Mouse (Mus musculus) c-Kit-positive CD71-positive TER-119-negative erythroid progenitor cells, embryonic 14.5 days (primary cell): Measurements from ENCODE around the gene Txnip.

Source experiments
- DNase-seq: peaks from one replicate; pipeline ENCODE4 v3.0.0-alpha.2; 2013; ENCODE audit warnings: low read depth

Txnip gene

GRCm38 (mm10) chr3:96569506-96569905, 11.7 kb downstream of the Txnip start:
- DNase-seq: no peak

- no peak for DNase-seq
Observed at GRCm38 (mm10) chr3:96569966-96570605, 12.3 kb downstream of the Txnip start.

- DNase-seq: no peak
Observed at GRCm38 (mm10) chr3:96570643-96571042, 12.9 kb downstream of the Txnip start.

DNA sequence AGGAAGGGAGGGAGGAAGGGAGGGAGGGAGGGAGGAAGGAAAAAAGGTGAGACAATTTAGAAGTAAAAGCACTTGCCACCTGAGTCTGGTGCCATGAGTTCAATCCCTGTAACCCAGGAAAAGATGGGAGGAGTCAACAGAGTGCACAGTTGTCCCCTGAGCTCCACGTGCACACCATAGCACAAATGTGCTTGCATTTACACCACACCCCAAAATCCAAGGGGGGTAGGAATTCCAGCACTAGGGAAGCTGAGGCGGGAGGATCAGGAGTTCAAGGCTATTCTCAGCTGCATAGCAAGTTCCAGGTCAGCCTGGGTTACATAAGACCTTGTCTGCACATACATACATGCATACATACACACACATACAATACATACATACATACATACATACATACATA, 13.6 kb downstream of the Txnip start:
- no peak for DNase-seq

- DNase-seq: no peak
Observed at GRCm38 (mm10) chr3:96571896-96572698, 14.3 kb downstream of the Txnip start.

DNA sequence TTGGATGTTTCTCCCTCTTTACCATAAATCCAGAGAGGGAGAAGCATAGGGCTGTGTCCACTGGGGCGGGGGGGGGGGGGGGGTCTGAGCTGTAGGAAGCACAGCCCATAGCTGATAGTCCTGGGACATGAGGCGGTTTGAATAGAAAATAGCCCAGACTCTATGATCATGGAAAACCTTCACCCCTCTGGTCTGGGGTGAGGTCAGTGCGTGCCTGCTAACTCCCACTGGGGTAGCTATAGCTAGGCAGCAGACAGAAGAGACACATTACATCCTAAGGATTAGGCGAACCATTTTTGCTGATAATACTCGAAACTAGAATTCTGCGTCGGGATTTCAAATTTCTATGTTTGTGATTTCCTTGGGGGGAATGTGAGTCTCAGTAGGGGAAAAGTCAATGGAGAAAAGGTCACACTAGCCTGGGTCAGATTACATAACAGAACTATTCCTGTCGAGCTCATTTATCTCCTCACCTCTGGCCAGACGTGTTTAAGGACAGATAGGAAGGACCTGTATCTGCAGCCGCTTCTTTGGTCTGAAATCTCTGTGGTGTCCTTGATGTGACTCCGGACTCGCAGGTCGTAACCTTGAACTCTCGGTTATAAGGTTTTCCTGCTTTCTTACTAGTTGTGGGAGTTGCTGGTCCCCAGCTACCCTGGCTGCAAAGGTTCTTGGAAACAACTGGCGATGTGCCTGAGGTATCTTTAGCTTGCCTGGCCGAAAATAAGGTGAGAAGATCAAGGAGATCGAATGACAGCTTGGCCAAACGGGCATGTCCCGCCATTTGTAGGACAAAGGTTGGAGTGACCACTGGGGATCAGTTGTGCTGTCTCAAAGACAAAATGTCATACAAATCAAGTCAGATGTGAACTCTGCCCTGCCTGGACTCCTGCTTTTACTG, 16.1 kb downstream of the Txnip start:
- DNase-seq: no peak

DNA sequence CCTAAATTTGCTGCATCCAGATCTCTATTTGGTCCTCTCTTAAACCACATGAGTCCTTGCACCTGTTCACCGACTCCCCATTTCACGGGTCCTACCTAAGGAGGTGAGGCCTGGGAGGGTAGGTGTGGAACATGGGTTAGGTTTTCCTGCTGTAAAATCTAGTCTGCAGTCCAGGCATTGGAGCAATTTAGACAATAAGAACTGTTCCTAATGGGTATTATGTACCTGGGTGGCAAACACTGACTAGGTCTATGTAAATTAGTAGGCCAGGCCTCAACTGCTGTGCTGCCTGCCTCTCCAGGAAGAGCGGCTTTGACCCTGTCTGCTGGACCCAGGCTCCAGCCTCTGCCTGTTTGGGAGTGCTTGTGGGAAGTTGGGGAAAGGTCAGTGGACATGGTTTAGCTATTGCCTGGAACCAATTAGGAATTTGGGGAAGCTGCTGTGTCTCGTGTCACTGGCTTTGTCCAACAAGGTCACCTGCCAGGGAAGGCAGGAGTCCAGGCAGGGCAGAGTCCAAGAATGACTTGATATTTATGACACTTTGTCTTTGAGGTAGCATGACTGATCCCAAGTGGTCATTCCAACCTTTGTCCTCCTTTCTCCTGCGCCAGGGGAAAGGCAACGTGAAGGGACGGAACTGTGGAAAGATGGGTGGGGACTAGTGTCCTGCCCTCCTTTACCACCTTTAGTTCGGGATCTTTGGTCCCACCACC, 17.7 kb downstream of the Txnip start:
- DNase-seq: no peak

GRCm38 (mm10) chr3:96576005-96576658, 18.4 kb downstream of the Txnip start:
- no peak for DNase-seq

DNA sequence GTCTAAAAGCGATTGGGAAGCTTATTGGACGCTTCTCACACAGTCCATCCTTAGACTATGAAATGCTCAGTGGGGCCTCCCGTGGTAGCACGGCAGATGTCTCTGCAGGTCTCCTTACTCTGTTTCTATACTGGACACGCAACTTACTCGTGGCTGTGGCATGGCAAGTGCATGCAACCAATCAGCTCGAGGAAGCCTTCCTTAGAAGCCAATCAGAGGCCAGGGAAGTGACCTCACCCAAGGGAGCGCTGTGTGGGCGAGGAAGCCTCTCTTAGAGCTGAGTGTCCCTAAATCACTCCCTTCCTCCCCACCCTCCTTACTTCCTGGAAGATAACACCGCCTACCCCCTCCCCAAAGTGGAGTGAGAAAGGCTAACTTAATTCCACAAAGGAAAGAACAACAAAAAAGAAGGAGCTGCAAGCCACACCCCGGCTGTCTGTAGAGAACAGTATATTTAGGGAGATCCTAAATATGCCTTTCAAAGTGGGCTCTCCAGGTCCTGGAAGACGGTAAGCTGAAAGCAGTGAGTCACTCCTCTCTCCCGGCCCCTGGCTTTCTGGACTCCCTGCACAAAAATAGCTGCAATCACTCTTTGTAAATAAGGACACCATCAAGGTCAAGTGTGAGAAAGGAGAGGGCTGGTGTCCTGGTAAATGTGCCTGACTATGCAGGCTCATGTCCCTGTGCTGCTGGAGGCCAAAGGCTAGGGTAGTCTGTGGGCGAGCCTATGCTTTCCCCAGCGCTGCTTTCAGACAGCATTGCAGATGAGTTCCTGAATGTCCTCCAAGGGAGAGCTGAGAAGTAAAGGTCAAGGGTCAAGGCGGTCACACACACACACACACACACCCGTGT, 19.2 kb downstream of the Txnip start, which contains the start of gene Gm16253:
Gene Gm16253, plus strand, starts transcription at position 295 of the 852 bp plus-strand sequence.
- DNase-seq: peak; percentile 91

DNA sequence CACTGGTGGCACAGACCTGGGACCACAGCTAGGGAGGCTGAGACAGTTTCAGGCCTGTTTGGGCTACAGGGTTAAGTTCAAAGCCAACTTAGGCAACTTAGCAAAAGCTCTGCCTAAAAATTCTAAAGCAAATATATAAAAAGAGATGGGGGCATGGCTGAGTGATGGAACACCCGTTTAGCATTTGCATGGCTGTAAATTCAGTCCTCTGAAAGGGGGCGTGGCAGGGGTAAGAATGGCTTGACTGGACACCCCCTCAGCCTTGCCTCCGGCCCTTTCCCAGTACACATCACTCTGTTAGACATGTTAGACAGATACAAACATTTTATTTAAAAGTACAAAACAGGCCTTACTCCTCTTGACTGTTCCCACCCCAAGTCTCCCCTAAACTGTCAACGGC, 19.8 kb downstream of the Txnip start:
- DNase-seq: no peak

GRCm38 (mm10) chr3:96578561-96579238, 20.9 kb downstream of the Txnip start:
- DNase-seq: no peak

DNA sequence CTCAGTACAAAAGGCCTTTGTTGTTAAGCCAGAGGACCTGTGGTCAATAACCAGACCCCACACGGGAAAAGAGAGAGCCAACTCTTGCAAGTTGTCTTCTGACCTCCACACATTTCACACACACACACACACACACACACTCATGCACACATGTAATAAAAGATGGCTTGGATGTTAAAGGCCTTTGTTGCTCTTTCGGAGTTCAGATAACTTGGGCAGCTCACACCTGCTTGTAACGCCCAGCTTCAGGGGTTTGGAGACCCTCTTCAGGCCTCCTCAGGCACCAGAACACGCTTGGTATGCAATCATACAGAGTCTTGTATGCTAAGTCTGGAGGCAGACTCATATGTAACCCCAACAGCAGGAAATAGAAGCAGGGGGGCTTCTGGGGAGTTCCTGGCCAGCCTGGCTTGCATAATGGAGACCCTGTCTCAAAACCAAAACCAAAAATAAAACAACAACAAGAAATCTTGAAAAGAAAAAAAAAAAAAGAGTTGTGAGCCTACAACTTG, 21.5 kb downstream of the Txnip start:
- DNase-seq: no peak

DNA sequence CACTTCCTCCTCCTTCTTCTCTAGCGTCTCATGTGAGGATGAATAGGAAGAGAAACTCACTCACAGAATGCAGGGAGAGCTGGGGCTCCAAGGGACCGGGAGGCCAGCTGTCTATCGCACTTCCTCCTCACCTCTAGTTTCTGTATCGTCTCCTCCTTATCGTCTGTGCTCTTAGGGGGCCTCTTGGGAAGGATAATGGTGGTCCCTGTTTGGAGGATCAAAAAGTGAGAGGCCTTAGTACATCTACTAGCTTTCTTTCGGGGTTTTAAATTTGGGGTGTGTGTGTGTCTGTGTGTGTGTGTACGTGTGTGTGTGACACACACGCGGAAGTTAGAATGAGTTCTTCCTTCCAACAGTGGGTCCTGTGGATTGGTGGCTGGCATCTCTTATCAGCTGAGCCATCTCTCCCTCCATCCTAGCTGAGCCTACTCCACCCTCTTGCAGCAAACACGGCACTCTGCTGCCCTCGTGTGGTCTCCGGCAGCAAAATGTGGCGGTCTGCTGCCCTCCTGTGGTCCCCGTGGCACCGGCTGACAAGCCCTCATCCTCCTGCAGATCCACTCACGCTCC, 22.2 kb downstream of the Txnip start:
- peak; percentile 93 for DNase-seq

- DNase-seq: no peak
Observed at GRCm38 (mm10) chr3:96581141-96581540, 23.4 kb downstream of the Txnip start.

DNA sequence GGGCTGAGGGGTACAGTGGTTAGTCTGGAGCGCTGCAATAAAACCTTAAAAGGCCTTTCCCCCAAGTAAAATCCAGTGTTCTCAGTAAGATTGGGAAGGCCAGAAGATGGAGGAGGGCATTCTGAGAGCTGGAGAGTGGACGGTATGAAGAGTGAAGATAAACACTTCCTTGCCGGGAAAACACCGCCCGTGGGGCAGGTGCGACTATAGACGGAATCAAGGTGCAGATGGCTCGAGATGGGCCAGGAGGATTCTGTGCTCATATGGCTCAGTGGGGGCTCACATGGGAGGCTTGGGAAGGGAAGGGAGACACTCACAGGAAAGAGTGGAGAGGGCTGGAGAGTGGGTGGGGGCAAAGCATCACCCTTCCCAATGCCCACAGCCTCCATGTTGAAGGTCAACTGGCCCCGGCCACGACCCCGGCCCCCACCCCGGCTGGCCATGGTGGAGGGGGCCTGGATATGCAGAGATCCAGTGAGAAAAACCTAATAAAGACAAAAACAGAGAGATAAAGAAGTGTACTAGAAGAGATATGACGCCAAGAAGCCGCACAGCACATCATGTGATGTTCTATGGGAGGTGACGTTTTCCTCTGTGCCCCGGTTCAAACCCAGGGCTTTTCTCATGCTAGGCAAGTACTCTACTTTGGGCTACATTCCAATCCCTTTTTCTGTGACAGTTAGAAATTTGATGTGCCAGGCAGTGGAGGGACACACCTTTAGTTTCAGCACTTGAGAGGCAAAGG, 24.2 kb downstream of the Txnip start:
- no peak for DNase-seq

DNA sequence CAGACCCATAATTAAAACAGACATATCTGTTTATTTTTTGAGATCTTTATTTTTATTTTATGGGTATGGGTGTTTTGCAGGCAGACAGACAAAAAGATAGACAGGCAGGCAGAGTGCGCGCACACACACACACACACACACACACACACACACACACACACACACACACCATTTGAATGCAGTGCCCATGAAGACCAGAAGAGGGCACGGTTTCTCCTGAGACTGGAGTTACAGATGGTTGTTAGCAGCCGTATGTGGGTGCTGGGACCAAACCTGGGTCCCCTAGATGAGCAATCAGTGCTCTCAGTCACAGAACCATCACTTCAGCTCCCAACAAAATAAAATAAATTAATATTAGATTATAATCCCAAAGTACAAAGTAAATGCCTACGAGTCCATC, 25.6 kb downstream of the Txnip start:
- DNase-seq: no peak

DNA sequence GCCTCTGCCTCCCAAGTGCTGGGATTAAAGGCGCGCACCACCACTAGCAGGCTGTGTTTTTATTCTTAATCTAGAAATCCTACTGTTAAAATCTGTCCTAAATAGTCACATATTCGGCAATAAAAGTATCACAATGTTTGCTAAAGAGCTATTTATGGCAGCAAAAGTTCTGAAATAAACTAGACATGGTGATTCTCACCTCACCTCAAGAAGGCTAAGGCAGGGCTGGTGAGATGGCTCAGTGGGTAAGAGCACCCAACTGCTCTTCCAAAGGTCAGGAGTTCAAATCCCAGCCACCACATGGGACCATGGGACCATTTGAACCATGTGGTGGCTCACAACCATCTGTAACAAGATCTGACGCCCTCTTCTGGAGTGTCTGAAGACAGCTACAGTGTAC, 32.9 kb downstream of the Txnip start:
- DNase-seq: no peak

DNA sequence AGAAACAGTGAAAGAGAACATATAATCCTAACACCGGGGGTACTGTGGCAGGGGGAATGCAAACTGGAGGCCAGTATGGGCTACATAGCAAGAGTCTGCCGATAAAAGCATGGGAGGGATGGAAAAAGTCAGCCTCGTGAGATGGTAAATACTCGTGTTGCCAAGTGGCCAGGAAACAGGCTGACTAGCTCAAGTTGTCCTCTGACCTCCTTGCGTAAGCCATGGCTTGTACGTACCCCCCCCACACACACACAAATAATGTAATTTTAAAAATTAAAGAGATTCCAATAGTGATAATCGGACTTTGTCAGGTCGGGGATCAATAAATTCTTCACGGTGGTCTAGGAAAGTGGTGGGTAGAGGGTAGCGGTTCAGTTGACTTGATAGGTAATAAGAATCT, 35.6 kb downstream of the Txnip start:
- DNase-seq: no peak
